Mouse (Mus musculus) gastrocnemius, adult 18-20 months (tissue): ENCODE results near the gene Abca3. TPM values are rescaled to one million over a fixed set of nuclear protein-coding genes. Genes with fewer than 3 reads are reported as not detected.
A peak's percentile ranks its signal among the peaks of the same experiment; 100 is the strongest.

Experiments used
- DNase-seq: peaks from one replicate; pipeline ENCODE4 v3.0.0; 2021; ENCODE audit warnings: low spot score
- long read RNA-seq, 2 experiments: library from polyadenylated mRNA; stranded (forward); transcript quantifications; one replicate each; pipeline ENCODE4 v2.0.0; 2021
- total RNA-seq, 2 experiments: library from RNA; stranded (reverse); gene quantifications; 2 replicates each; pipeline ENCODE4 v1.2.3; 2021

Gene Abca3
- total RNA-seq, result 1 to 10 TPM; 6.9 to 7.1 TPM
- long read RNA-seq, experiment 1, partial matches to known transcripts, result 1 of 2 reads
- long read RNA-seq, experiment 1, other reads (novel, unspliced or antisense), result 1 of 2 reads
- long read RNA-seq, experiment 2, full-length matches to known transcripts, result 2 of 4 reads
- long read RNA-seq, experiment 2, partial matches to known transcripts, result 1 of 4 reads
- long read RNA-seq, experiment 2, other reads (novel, unspliced or antisense), result 1 of 4 reads

- DNase-seq, result peak; percentile 95
Measured at GRCm38 (mm10) chr17:24351760-24352357, at the start of gene Abca3. TSS of gene Abca3 (plus strand) at chr17:24351950.

GRCm38 (mm10) chr17:24307500-24307899 is 44.2 kb upstream of the Abca3 start:
- DNase-seq, result peak; percentile 35

GRCm38 (mm10) chr17:24320826-24321225 is 30.9 kb upstream of the Abca3 start:
- DNase-seq, result no peak

GRCm38 (mm10) chr17:24325051-24325450 is 26.7 kb upstream of the Abca3 start:
- no peak for DNase-seq

- no peak for DNase-seq
Measured at GRCm38 (mm10) chr17:24327656-24328055, 24.1 kb upstream of the Abca3 start.

GRCm38 (mm10) chr17:24344672-24345071 is 7.1 kb upstream of the Abca3 start:
- no peak for DNase-seq

- no peak for DNase-seq
Measured at GRCm38 (mm10) chr17:24346831-24347230, 4.9 kb upstream of the Abca3 start.

GRCm38 (mm10) chr17:24349176-24349575 is 2.6 kb upstream of the Abca3 start:
- DNase-seq, result no peak

- DNase-seq, result no peak
Measured at GRCm38 (mm10) chr17:24350926-24351759, 607 bp upstream of the Abca3 start, which contains the start of gene Abca17. TSS of gene Abca17 (minus strand) at chr17:24351068.

GRCm38 (mm10) chr17:24352370-24353194 is 832 bp downstream of the Abca3 start:
- no peak for DNase-seq

- no peak for DNase-seq
Measured at GRCm38 (mm10) chr17:24353960-24354359, 2.2 kb downstream of the Abca3 start.

GRCm38 (mm10) chr17:24355284-24355683 is 3.5 kb downstream of the Abca3 start:
- DNase-seq, result no peak

GRCm38 (mm10) chr17:24359006-24359405 is 7.3 kb downstream of the Abca3 start:
- DNase-seq, result no peak

GRCm38 (mm10) chr17:24359903-24360302 is 8.2 kb downstream of the Abca3 start:
- DNase-seq, result no peak

- no peak for DNase-seq
Measured at GRCm38 (mm10) chr17:24360841-24361240, 9.1 kb downstream of the Abca3 start.

GRCm38 (mm10) chr17:24361291-24361690 is 9.5 kb downstream of the Abca3 start:
- DNase-seq, result no peak

GRCm38 (mm10) chr17:24362527-24362926 is 10.8 kb downstream of the Abca3 start:
- no peak for DNase-seq

- no peak for DNase-seq
Measured at GRCm38 (mm10) chr17:24364461-24364860, 12.7 kb downstream of the Abca3 start.

- DNase-seq, result no peak
Measured at GRCm38 (mm10) chr17:24365863-24366262, 14.1 kb downstream of the Abca3 start.

- no peak for DNase-seq
Measured at GRCm38 (mm10) chr17:24375094-24375712, 23.5 kb downstream of the Abca3 start.

- no peak for DNase-seq
Measured at GRCm38 (mm10) chr17:24375886-24376285, 24.1 kb downstream of the Abca3 start.
